Mouse (Mus musculus) heart, adult 8-10 months (tissue): ENCODE results near the gene Atp10a. TPM values are rescaled to one million over a fixed set of nuclear protein-coding genes. Genes with fewer than 3 reads are reported as not detected.

Source experiments
- DNase-seq: peaks from one replicate; pipeline ENCODE4 v3.0.0; 2022; ENCODE audit warnings: low spot score
- total RNA-seq, 4 experiments: library from RNA; stranded (reverse); gene quantifications; 2 replicates each; pipeline ENCODE4 v1.2.4; 2022

Gene Atp10a
- total RNA-seq, result 1 to 10 TPM in 3 of 4 experiments, under 1 TPM in 1; 0.92 to 2.6 (median 1.3) TPM

GRCm38 (mm10) chr7:58655866-58656265, at the start of gene Atp10a:
Atp10a (plus strand) TSS chr7:58656166.
- DNase-seq, result no peak

GRCm38 (mm10) chr7:58618048-58618447, 37.9 kb upstream of the Atp10a start:
- DNase-seq, result no peak

GRCm38 (mm10) chr7:58626305-58627155, 29.4 kb upstream of the Atp10a start:
- peak; percentile 41 for DNase-seq

- DNase-seq, result no peak
Measured at GRCm38 (mm10) chr7:58627381-58627780, 28.6 kb upstream of the Atp10a start.

- no peak for DNase-seq
Measured at GRCm38 (mm10) chr7:58629233-58629632, 26.7 kb upstream of the Atp10a start.

- no peak for DNase-seq
Measured at GRCm38 (mm10) chr7:58633683-58634082, 22.3 kb upstream of the Atp10a start.

- no peak for DNase-seq
Measured at GRCm38 (mm10) chr7:58639676-58640075, 16.3 kb upstream of the Atp10a start.

- DNase-seq, result no peak
Measured at GRCm38 (mm10) chr7:58640456-58640855, 15.5 kb upstream of the Atp10a start.

GRCm38 (mm10) chr7:58641916-58642315, 14.1 kb upstream of the Atp10a start:
- no peak for DNase-seq

- no peak for DNase-seq
Measured at GRCm38 (mm10) chr7:58647404-58647803, 8.6 kb upstream of the Atp10a start.

- peak; percentile 53 for DNase-seq
Measured at GRCm38 (mm10) chr7:58657913-58658789, 2.2 kb downstream of the Atp10a start.

- no peak for DNase-seq
Measured at GRCm38 (mm10) chr7:58658790-58659405, 2.9 kb downstream of the Atp10a start.

GRCm38 (mm10) chr7:58660046-58660445, 4.1 kb downstream of the Atp10a start:
- no peak for DNase-seq

- DNase-seq, result no peak
Measured at GRCm38 (mm10) chr7:58660665-58661064, 4.7 kb downstream of the Atp10a start.

- no peak for DNase-seq
Measured at GRCm38 (mm10) chr7:58661076-58661475, 5.1 kb downstream of the Atp10a start.

- DNase-seq, result no peak
Measured at GRCm38 (mm10) chr7:58668617-58669016, 12.7 kb downstream of the Atp10a start.

- no peak for DNase-seq
Measured at GRCm38 (mm10) chr7:58676075-58676474, 20.1 kb downstream of the Atp10a start.

- peak; percentile 59 for DNase-seq
Measured at GRCm38 (mm10) chr7:58677111-58677805, 21.3 kb downstream of the Atp10a start.

- no peak for DNase-seq
Measured at GRCm38 (mm10) chr7:58685967-58686366, 30.0 kb downstream of the Atp10a start.

- DNase-seq, result no peak
Measured at GRCm38 (mm10) chr7:58686573-58686972, 30.6 kb downstream of the Atp10a start.

- no peak for DNase-seq
Measured at GRCm38 (mm10) chr7:58686997-58687396, 31.0 kb downstream of the Atp10a start.
